Comparison of ENCODE assay signal across 33 mouse cellular contexts in genomic region chr7:81539565-81539964, GRCm38 (mm10). TPM values are rescaled to one million over a fixed set of nuclear protein-coding genes. Genes with fewer than 3 reads are reported as not detected.
DNase-seq lines count a peak whose midpoint lies in the region; ATAC-seq and TF ChIP-seq lines count a peak whose summit lies in the region.
"Had no signal": no experiment of that assay in that cellular context is flagged by ENCODE, and none has a peak within 500 bp of the region (broad histone marks: within the 10 kb centered on the region; RNA-seq: fewer than 3 reads in every experiment).

No protein-coding gene starts in this region.

- H3K4me1 ChIP-seq in midbrain, embryonic 12.5 days = peaks cover 16% of the 10 kb centered on the region
- peaks cover 22% of the 10 kb centered on the region for H3K4me1 ChIP-seq in midbrain, embryonic 13.5 days (replicated peaks)
- H3K4me1 ChIP-seq: heart, embryonic 13.5 days; limb, embryonic 13.5 days; neural tube, embryonic 15.5 days had no signal

- H3K36me3 ChIP-seq in midbrain, embryonic 12.5 days = peaks cover 13% of the 10 kb centered on the region
- H3K36me3 ChIP-seq in midbrain, embryonic 13.5 days = peaks cover 15% of the 10 kb centered on the region

- no peak for TF ChIP-seq CTCF in layer of hippocampus, adult 2 months (conservative IDR thresholded peaks at IDR 0.05)
- no peak for TF ChIP-seq CTCF in brain, embryonic 14.5 days (IDR thresholded peaks at IDR 0.05; ENCODE audit: borderline replicate concordance, extremely low read depth, insufficient read depth, insufficient read length)

- no peaks in the 10 kb centered on the region for H3K27me3 ChIP-seq in midbrain, embryonic 12.5 days
- no peaks in the 10 kb centered on the region for H3K27me3 ChIP-seq in midbrain, embryonic 13.5 days
- H3K27me3 ChIP-seq: heart, embryonic 13.5 days; limb, embryonic 13.5 days; neural tube, embryonic 15.5 days had no signal

- peak; percentile 54; the same call in 1 of the 2 replicates for ATAC-seq in midbrain, embryonic 12.5 days (ENCODE audit: low FRiP score, low read depth)
- no peak for ATAC-seq in midbrain, embryonic 13.5 days
- ATAC-seq: hindbrain, postnatal 0 days; intestine, embryonic 16.5 days; liver, embryonic 12.5 days had no signal

- H3K4me3 ChIP-seq in layer of hippocampus, adult 2 months = no peak overlapping the region
- H3K4me3 ChIP-seq in midbrain, embryonic 12.5 days = no peak overlapping the region
- H3K4me3 ChIP-seq in midbrain, embryonic 13.5 days (replicated peaks) = no peak overlapping the region
- H3K4me3 ChIP-seq: heart, adult 2 months; heart, embryonic 13.5 days; limb, embryonic 13.5 days; liver, embryonic 12.5 days; neural tube, embryonic 15.5 days had no signal

- H3K9ac ChIP-seq in midbrain, embryonic 12.5 days (replicated peaks) = no peak overlapping the region
- H3K9ac ChIP-seq in midbrain, embryonic 13.5 days (replicated peaks) = no peak overlapping the region
- H3K9ac ChIP-seq: heart, embryonic 13.5 days; limb, embryonic 13.5 days; liver, embryonic 12.5 days; neural tube, embryonic 15.5 days had no signal

- no peak overlapping the region for H3K4me2 ChIP-seq in midbrain, embryonic 12.5 days (replicated peaks)
- H3K4me2 ChIP-seq in midbrain, embryonic 13.5 days (replicated peaks) = no peak overlapping the region
- H3K4me2 ChIP-seq: heart, embryonic 13.5 days; limb, embryonic 13.5 days; liver, embryonic 12.5 days; neural tube, embryonic 15.5 days had no signal

- 5% methylated on average over 2 of the region's 2 CpGs for WGBS in midbrain, embryonic 12.5 days
- WGBS in midbrain, embryonic 13.5 days = 7% methylated on average over 2 of the region's 2 CpGs

- TF ChIP-seq POLR2A in brain, embryonic 14.5 days (IDR thresholded peaks at IDR 0.05; ENCODE audit: borderline replicate concordance, extremely low read depth, insufficient read depth, insufficient read length, poor library complexity, severe bottlenecking) = no peak

- DNase-seq in embryo, embryonic 11 days = peak; percentile 20
- DNase-seq in embryo, embryonic 9.5 days (ENCODE audit: extremely low spot score) = no peak
- DNase-seq in layer of hippocampus, adult 2 months (ENCODE audit: low spot score in 2 of 2) = peak; percentile 25 to 39
- DNase-seq in layer of hippocampus, adult 11-12 months (ENCODE audit: low spot score) = no peak
- peak; percentile 67 for DNase-seq in brain, embryonic 14.5 days (ENCODE audit: low read depth)
- DNase-seq in kidney, postnatal 14 days = no peak
- DNase-seq: adrenal gland, adult 2 months; cerebellum, adult 11-12 months; gastrocnemius, postnatal 36 days; heart, adult 2 months; heart, postnatal 14 days; kidney, postnatal 36 days; lung, adult 18-20 months; lung, postnatal 10 days; right cerebral cortex, postnatal 25 days; thymus, postnatal 25 days had no signal

- peak overlapping the region; percentile 85 for H3K27ac ChIP-seq in layer of hippocampus, adult 2 months
- H3K27ac ChIP-seq in midbrain, embryonic 12.5 days (replicated peaks) = peak overlapping the region; percentile 58
- H3K27ac ChIP-seq in midbrain, embryonic 13.5 days = no peak overlapping the region
- H3K27ac ChIP-seq: heart, adult 2 months; heart, embryonic 13.5 days; hindbrain, postnatal 0 days; limb, embryonic 13.5 days; liver, embryonic 12.5 days; neural tube, embryonic 15.5 days had no signal

- H3K9me3 ChIP-seq in midbrain, embryonic 12.5 days = no peaks in the 10 kb centered on the region
- no peaks in the 10 kb centered on the region for H3K9me3 ChIP-seq in midbrain, embryonic 13.5 days
- H3K9me3 ChIP-seq: limb, embryonic 13.5 days; liver, embryonic 12.5 days; neural tube, embryonic 15.5 days had no signal

RNA-seq across cellular contexts. Expression of gene Fsd2, which starts 27.2 kb away (rescaled TPM):
- under 1 TPM; 0.27 to 0.28 TPM for total RNA-seq in layer of hippocampus, adult 2 months (2021)
- 0.09 and 0.29 TPM in 2 replicates for polyA plus RNA-seq in midbrain, embryonic 12.5 days (2016; fragmentation: Nextera tagmentation; extraction: Ambion mirVana)
- polyA plus RNA-seq in midbrain, embryonic 13.5 days (2015; fragmentation: Nextera tagmentation; extraction: Ambion mirVana) = 0.20 and 0.34 TPM in 2 replicates
- polyA plus RNA-seq in brain, embryonic 14.5 days (2012; rRNA removed) = 0.14 and 0.18 TPM in 2 replicates
- polyA plus RNA-seq: kidney, embryonic 14.5 days had no signal

RNA-seq across cellular contexts. Expression of gene Whamm, which starts 31.5 kb away (rescaled TPM):
- total RNA-seq in layer of hippocampus, adult 2 months (2021) = 10 to 100 TPM; 19.0 to 22.8 TPM
- 5.5 and 7.6 TPM in 2 replicates for polyA plus RNA-seq in midbrain, embryonic 12.5 days (2016; fragmentation: Nextera tagmentation; extraction: Ambion mirVana)
- polyA plus RNA-seq in midbrain, embryonic 13.5 days (2015; fragmentation: Nextera tagmentation; extraction: Ambion mirVana) = 4.3 and 5.5 TPM in 2 replicates
- polyA plus RNA-seq in brain, embryonic 14.5 days (2012; rRNA removed) = 14.9 and 16.1 TPM in 2 replicates

RNA-seq across cellular contexts. Expression of gene BC048679, which starts 41.5 kb away (rescaled TPM):
- not detected for total RNA-seq in layer of hippocampus, adult 2 months (2021)
- polyA plus RNA-seq in midbrain, embryonic 12.5 days (2016; fragmentation: Nextera tagmentation; extraction: Ambion mirVana) = not detected in 2 replicates
- polyA plus RNA-seq in midbrain, embryonic 13.5 days (2015; fragmentation: Nextera tagmentation; extraction: Ambion mirVana) = not detected in 2 replicates
- not detected in 2 replicates for polyA plus RNA-seq in brain, embryonic 14.5 days (2012; rRNA removed)
- total RNA-seq: adrenal gland, adult 2 months; adrenal gland, postnatal 4 days; heart, adult 2 months; heart, postnatal 14 days; hindbrain, postnatal 0 days; layer of hippocampus, postnatal 36 days; left cerebral cortex, postnatal 25 days had no signal
- polyA plus RNA-seq: adrenal gland, adult 2 months; cortical plate, adult 2 months; embryonic facial prominence, embryonic 14.5 days; heart, adult 2 months; heart, embryonic 13.5 days; hindbrain, embryonic 11.5 days; hindbrain, postnatal 0 days; intestine, embryonic 16.5 days; kidney, embryonic 14.5 days; limb, embryonic 13.5 days; liver, embryonic 12.5 days; neural tube, embryonic 15.5 days; spleen, adult 2 months; stomach, embryonic 14.5 days had no signal

RNA-seq across cellular contexts. Expression of gene Ap3b2, which starts 45.8 kb away (rescaled TPM):
- total RNA-seq in layer of hippocampus, adult 2 months (2021) = 100 to 1,000 TPM; 162 to 180 TPM
- 60.0 and 63.0 TPM in 2 replicates for polyA plus RNA-seq in midbrain, embryonic 12.5 days (2016; fragmentation: Nextera tagmentation; extraction: Ambion mirVana)
- 110 and 117 TPM in 2 replicates for polyA plus RNA-seq in midbrain, embryonic 13.5 days (2015; fragmentation: Nextera tagmentation; extraction: Ambion mirVana)
- 155 and 162 TPM in 2 replicates for polyA plus RNA-seq in brain, embryonic 14.5 days (2012; rRNA removed)
- total RNA-seq: heart, postnatal 14 days had no signal
- polyA plus RNA-seq: spleen, adult 2 months had no signal

Comparison
In these comparisons a context has a peak if more than half of its experiments do, and no peak if none do; other contexts are left out.
1. DNase-seq: peak in embryo, embryonic 11 days (single experiment), layer of hippocampus, adult 2 months (2 of 2) and brain, embryonic 14.5 days (single experiment); none in embryo, embryonic 9.5 days (single experiment), layer of hippocampus, adult 11-12 months (single experiment) and kidney, postnatal 14 days (single experiment).